Mouse (Mus musculus): ENCODE results near the gene Bcl2l11. TPM values are rescaled to one million over a fixed set of nuclear protein-coding genes. Genes with fewer than 3 reads are reported as not detected.

Bcl2l11 gene
- total RNA-seq, 2 experiments from 2014 or later = 6.7 to 17.2 TPM

- ATAC-seq (replicated peaks; ENCODE audit: low FRiP score, poor library complexity, severe bottlenecking) = no peak
Observed at GRCm38 (mm10) chr2:128136769-128137433, 11.1 kb downstream of the Bcl2l11 start.

DNA sequence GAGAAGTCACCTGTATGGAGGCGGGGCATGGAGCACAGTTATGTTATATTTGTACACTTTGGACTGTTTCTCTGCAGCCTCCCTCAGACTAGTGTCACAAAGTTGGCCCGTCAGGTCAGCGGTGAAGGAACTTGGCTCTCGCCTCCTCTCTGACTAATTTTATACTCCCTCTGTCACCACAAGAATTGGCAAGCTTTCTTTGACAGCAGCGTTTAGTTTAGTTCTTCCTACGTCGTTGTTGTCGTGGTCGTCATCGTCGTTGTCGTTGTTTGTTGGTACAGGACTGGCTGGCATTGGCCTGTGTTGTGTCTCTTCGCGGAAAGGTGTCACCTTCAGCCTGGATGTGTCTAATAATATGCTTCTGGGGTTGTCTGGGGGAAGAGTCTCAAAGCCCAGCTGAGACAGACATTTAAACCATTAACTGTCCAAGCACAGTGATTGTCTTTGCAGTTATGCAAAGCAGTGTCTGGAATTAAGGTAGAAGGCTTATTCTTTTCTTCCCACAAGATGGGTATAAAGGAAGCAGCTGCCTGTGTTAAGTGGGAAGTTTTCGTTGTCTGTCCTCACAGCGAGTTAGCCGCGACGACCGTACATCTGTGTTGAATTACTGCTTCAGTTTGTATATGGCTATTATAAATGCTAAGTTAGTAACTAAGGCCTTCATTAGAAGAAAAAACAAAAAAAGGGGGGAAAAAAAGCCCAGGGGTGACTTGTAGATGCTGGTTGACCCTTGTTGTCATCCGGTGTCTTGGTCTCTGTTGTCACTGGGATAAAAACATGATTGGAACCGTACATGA lies 11.8 kb downstream of the Bcl2l11 start:
- no peak for ATAC-seq (replicated peaks; ENCODE audit: low FRiP score, poor library complexity, severe bottlenecking)

DNA sequence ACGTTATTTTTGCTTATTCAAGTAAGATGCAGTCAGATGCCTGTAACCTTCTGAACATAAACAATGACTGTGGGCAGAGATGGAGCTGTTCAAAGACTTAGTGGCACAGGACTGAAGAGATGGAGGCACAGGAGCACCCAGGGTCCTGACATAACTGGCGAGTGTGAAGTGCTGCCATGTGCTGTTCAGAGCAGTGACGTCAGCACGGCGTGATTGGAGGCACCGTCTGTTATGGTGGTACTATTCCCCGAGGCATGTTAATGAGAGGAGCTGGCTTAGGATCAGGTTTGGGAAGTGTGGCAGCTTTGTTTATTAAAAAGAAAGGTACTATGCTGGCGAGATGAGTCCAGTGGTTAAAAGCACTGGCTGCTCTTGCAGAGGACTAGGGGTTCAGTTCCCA lies 13.1 kb downstream of the Bcl2l11 start:
- no peak for ATAC-seq (replicated peaks; ENCODE audit: low FRiP score, poor library complexity, severe bottlenecking)

GRCm38 (mm10) chr2:128139781-128140180 lies 13.9 kb downstream of the Bcl2l11 start:
- ATAC-seq (replicated peaks; ENCODE audit: low FRiP score, poor library complexity, severe bottlenecking) = no peak

- ATAC-seq (replicated peaks; ENCODE audit: low FRiP score, poor library complexity, severe bottlenecking) = no peak
Observed at GRCm38 (mm10) chr2:128140183-128140582, 14.3 kb downstream of the Bcl2l11 start.

DNA sequence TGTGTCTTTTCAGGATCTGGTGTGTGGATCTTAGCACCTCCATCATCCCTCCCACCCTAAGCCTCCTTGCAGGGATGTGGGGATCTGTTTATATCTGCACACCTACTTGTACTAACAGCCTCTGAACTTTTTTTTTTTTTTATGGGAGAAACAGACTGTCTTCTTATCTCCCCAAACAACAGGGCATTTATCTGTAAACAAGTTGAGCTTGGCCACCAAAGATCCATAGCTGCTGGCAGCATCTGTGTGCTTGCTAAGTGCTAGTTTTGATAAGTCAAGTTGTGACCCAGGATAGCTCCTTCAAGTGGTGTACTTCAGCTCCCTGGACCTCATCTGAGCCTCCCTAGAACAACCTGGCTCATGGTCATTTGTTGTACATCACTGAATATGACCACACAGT lies 18.2 kb downstream of the Bcl2l11 start:
- ATAC-seq (replicated peaks; ENCODE audit: low FRiP score, poor library complexity, severe bottlenecking) = peak; percentile 41

GRCm38 (mm10) chr2:128145433-128145832 lies 19.6 kb downstream of the Bcl2l11 start:
- ATAC-seq (replicated peaks; ENCODE audit: low FRiP score, poor library complexity, severe bottlenecking) = no peak

DNA sequence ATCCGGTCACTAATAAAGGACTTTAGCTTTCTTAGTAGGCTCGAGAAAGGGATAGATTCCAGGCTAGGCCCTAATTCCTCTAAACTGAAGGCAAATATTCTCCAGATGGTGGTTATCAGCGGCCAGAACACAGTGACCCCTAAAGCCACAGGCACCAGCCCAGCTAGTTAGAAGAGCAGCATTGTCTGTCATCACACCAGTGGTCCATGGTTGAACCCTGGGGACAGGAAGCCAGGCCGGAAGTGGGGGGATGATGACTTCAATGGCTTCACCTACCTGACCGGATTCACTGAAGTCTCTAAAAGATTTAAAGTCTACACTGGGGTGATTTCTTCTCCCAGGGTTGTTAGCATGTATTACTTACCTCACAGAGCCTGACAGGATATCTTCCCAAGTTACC lies 23.8 kb downstream of the Bcl2l11 start:
- ATAC-seq (replicated peaks; ENCODE audit: low FRiP score, poor library complexity, severe bottlenecking) = no peak

DNA sequence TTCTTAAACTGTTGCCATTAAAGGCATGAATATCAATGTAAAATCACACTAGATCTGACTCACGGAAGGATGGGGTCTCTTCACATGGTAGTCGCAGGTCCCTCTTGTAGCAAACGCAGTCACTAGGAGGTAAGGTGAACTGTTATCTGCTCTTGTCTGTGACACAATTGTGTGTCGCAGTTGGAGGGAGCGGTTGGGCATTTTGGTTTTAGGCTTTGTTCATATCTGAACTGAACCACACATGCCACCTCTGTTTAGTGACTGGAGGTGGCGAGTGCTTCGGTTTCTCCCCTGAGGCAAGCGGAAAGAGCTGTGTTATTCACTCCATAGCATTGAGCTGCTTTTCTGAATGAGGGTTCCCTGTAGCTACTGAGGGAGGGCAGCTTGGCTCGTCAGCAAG lies 26.4 kb downstream of the Bcl2l11 start:
- ATAC-seq (replicated peaks; ENCODE audit: low FRiP score, poor library complexity, severe bottlenecking) = no peak

- no peak for ATAC-seq (replicated peaks; ENCODE audit: low FRiP score, poor library complexity, severe bottlenecking)
Observed at GRCm38 (mm10) chr2:128152845-128153550, 27.2 kb downstream of the Bcl2l11 start.

DNA sequence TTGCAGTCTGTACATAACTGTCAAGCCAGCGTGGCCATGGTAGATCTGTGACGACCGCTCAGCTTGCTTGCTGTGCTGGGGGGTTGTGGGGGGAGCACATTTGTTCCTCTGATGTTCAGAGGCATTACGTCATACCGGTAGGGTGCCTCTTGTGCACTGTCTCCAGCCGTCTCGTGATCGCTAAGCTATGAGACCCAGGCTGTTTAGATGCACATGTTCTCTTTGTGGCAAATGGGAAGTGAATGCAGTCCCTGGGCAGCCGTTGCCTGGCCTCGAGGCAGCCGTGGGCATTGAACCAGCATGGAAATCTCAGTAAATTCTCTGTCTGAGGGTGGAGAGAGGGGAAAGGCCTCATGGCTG lies 27.7 kb downstream of the Bcl2l11 start:
- no peak for ATAC-seq (replicated peaks; ENCODE audit: low FRiP score, poor library complexity, severe bottlenecking)

GRCm38 (mm10) chr2:128155412-128156066 lies 29.7 kb downstream of the Bcl2l11 start:
- ATAC-seq (replicated peaks; ENCODE audit: low FRiP score, poor library complexity, severe bottlenecking) = peak; percentile 89

GRCm38 (mm10) chr2:128156067-128156462 lies 30.2 kb downstream of the Bcl2l11 start:
- ATAC-seq (replicated peaks; ENCODE audit: low FRiP score, poor library complexity, severe bottlenecking) = no peak

DNA sequence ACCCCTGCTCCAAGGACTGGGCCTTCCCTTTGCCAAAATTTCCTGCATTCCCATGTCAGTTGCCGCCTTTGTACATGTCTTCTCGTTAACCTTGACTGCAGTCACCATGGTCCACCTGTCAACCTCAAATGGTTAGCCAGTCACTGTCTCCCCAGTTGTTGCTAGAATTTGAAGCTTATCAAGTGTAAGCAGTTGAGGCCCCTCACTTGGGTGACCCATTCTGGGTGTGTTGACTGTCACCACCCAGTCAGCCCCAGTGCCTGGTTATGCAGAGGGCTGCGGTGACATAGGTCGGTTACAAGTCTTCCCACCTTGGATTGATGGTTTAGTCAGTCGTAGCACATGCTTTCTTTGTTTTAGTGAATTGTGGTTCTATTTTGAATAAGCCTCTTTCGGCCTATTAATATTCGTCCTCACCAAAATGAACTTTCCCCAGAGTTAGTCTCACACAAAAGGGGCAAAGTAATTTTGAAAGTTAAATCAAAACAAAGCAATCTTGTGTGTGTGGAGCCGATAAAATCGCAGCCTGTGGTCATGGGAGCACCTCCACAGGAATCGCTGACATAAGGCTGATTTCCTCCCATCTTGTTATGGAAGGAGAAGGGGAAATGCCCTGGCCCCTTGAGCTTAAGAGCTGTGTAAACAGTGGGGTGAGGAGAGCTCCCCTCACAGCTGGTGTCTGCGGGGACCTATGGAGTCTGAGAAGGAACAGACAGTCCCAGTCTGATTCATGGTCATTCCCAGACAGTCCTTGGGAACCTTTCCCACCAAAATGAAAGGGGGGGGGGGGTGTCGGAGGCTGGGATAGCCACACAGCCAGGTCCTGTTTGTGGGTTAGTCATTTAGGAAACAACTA lies 30.9 kb downstream of the Bcl2l11 start:
- ATAC-seq (replicated peaks; ENCODE audit: low FRiP score, poor library complexity, severe bottlenecking) = 0 out of 2 replicates have a peak, but pooled peaks have one; percentile 23

- no peak for ATAC-seq (replicated peaks; ENCODE audit: low FRiP score, poor library complexity, severe bottlenecking)
Observed at GRCm38 (mm10) chr2:128158734-128159410, 33.0 kb downstream of the Bcl2l11 start.

DNA sequence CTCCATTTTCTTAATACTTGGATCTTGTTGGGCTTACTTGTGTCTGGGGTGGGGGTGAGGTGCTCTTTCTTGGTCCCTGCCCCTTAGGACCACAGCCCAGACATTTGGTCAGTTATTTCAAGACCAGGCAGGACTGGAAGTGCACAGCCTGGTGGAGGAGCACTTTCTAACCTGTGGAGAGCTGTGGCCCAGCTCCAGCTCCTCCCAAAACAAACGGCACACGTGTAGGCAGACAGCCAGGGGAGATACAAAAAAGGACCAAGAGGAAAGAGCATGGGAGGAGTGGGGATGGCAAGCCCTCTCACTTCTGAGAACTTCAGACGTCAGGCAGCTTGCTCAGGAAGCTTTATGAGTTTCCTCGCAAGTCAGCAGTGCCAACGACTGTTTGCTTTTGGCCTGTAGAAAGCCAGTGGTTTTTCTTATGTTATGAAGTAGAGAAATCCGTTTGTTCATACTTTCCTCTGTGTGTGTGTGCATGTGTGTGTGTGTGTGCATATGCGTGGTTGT lies 33.8 kb downstream of the Bcl2l11 start:
- ATAC-seq (replicated peaks; ENCODE audit: low FRiP score, poor library complexity, severe bottlenecking) = no peak

DNA sequence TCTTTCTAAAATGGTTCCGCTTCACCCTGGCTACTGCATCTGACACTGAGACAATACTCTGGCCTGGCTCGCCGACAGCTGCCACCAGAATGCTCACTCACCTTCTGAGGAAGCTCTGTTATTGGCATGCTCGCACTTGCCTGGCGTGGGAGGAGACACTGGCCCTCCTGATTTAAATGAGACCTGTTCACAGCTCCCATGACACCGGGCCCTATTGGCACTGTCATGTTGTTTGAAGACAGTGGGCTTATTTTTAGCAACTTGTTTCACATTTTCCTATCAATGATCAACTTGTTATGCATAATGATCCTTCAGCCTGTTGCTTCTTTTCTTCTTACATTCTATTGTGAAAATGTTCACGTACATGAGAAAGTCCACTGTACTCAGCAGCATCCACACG lies 37.3 kb downstream of the Bcl2l11 start:
- ATAC-seq (replicated peaks; ENCODE audit: low FRiP score, poor library complexity, severe bottlenecking) = no peak

DNA sequence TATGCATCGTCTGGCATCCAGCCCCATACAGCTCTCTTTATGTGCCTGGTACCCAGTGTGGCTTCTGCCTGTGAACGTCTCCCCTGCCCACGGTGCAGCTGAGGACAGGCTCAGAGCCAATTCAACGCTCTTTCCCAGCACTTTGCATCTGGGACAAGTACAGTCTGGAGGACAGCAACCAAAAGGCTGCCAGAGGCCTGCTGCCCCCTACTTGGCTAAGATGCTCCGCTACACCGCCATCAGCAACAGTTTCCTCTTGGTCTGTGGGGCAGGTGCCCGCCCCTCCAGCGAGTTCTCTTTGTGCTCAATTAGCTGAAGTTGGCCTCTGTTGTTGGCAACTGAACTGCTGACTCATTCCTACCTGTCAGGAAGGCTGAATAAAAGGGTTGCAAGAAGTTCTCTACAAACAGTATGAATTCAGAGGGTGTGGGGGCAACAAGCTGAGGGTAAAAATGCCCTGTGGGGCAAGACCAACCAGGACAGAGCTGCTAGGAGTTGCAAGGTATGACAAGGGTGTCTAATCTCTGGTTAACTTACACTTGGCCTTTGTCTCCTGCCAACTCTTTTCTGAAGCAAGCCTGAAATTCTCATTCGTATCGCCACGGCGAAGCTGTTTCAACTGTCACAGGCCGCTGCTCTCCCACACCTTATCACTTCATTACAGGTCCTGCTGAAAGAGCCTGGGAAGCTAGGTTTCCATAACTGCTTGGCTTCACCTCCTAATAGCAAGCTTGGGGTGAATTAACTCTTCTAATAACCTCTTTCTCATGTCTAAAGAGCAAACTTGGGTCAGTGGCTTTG lies 41.0 kb downstream of the Bcl2l11 start:
- ATAC-seq (replicated peaks; ENCODE audit: low FRiP score, poor library complexity, severe bottlenecking) = peak; percentile 87

Data from erythroid progenitor cell, adult 5-6 weeks (primary cell).